Mouse (Mus musculus): ENCODE results near the gene Wdr5.
A peak's percentile ranks its signal among the peaks of the same experiment; 100 is the strongest.
"Not testable (repeated sequence)": the region's sequence is repeated elsewhere in the genome, so short reads cannot be mapped to it uniquely, and the experiment has no call there.

The Wdr5 gene

GRCm38 (mm10) chr2:27496391-27497028, 18.4 kb upstream of the Wdr5 start:
- DNase-seq (ENCODE audit: low spot score in 2 of 2): no peak

- no peak for DNase-seq (ENCODE audit: low spot score in 2 of 2)
These were observed 10.7 kb upstream of the Wdr5 start for GRCm38 (mm10) chr2:27504113-27504885.

- peak in 1 of 2 experiments; percentile 46 for DNase-seq (ENCODE audit: low spot score in 2 of 2)
These were observed 9.4 kb upstream of the Wdr5 start for GRCm38 (mm10) chr2:27505539-27505938.

- DNase-seq (ENCODE audit: low spot score in 2 of 2): not testable (repeated sequence)
These were observed 8.3 kb upstream of the Wdr5 start for GRCm38 (mm10) chr2:27506658-27507057.

GRCm38 (mm10) chr2:27507562-27507961, 7.4 kb upstream of the Wdr5 start, which contains the start of gene Brd3:
TSS of gene Brd3 (minus strand) at chr2:27507662.
- no peak for DNase-seq (ENCODE audit: low spot score in 2 of 2)

GRCm38 (mm10) chr2:27510706-27511105, 4.3 kb upstream of the Wdr5 start:
- DNase-seq (ENCODE audit: low spot score in 2 of 2): no peak

- DNase-seq (ENCODE audit: low spot score in 2 of 2): no peak
These were observed 2.0 kb upstream of the Wdr5 start for GRCm38 (mm10) chr2:27512909-27513308.

GRCm38 (mm10) chr2:27513861-27514260, 1.1 kb upstream of the Wdr5 start:
- no peak for DNase-seq (ENCODE audit: low spot score in 2 of 2)

- DNase-seq (ENCODE audit: low spot score in 2 of 2): no peak
These were observed 597 bp downstream of the Wdr5 start for GRCm38 (mm10) chr2:27515341-27516166.

GRCm38 (mm10) chr2:27516289-27516688, 1.3 kb downstream of the Wdr5 start:
- DNase-seq (ENCODE audit: low spot score in 2 of 2): no peak

- DNase-seq (ENCODE audit: low spot score in 2 of 2): no peak
These were observed 3.3 kb downstream of the Wdr5 start for GRCm38 (mm10) chr2:27518283-27518682.

- DNase-seq (ENCODE audit: low spot score in 2 of 2): not testable (repeated sequence)
These were observed 23.7 kb downstream of the Wdr5 start for GRCm38 (mm10) chr2:27538455-27539330.

- no peak for DNase-seq (ENCODE audit: low spot score in 2 of 2)
These were observed 24.4 kb downstream of the Wdr5 start for GRCm38 (mm10) chr2:27539336-27539735.

GRCm38 (mm10) chr2:27539772-27540514, 25.0 kb downstream of the Wdr5 start:
- DNase-seq (ENCODE audit: low spot score in 2 of 2): peak; percentile 98 to 99

- no peak for DNase-seq (ENCODE audit: low spot score in 2 of 2)
These were observed 25.5 kb downstream of the Wdr5 start for GRCm38 (mm10) chr2:27540515-27540836.

- no peak for DNase-seq (ENCODE audit: low spot score in 2 of 2)
These were observed 26.3 kb downstream of the Wdr5 start for GRCm38 (mm10) chr2:27541225-27541624.

GRCm38 (mm10) chr2:27544613-27545012, 29.7 kb downstream of the Wdr5 start:
- DNase-seq (ENCODE audit: low spot score in 2 of 2): no peak

- not testable (repeated sequence) for DNase-seq (ENCODE audit: low spot score in 2 of 2)
These were observed 30.6 kb downstream of the Wdr5 start for GRCm38 (mm10) chr2:27545517-27545916.

GRCm38 (mm10) chr2:27546041-27546440, 31.1 kb downstream of the Wdr5 start:
- not testable (repeated sequence) for DNase-seq (ENCODE audit: low spot score in 2 of 2)

GRCm38 (mm10) chr2:27547326-27547725, 32.4 kb downstream of the Wdr5 start:
- no peak for DNase-seq (ENCODE audit: low spot score in 2 of 2)

- no peak for DNase-seq (ENCODE audit: low spot score in 2 of 2)
These were observed 33.0 kb downstream of the Wdr5 start for GRCm38 (mm10) chr2:27547986-27548385.

All from urinary bladder, postnatal 4 days (tissue).